Mouse (Mus musculus) mouse trophoblast stem cell (cell line): ENCODE data around the gene Zxdc.

Experiments
- in situ Hi-C, 2 experiments: fragments of 300-500 bp; cut with MseI, MboI; formaldehyde crosslinking; loops; 2 replicates in 1 of 2; 3 replicates in 1 of 2; pipeline ENCODE4 v1.15.1; 2025

Gene Zxdc

DNA sequence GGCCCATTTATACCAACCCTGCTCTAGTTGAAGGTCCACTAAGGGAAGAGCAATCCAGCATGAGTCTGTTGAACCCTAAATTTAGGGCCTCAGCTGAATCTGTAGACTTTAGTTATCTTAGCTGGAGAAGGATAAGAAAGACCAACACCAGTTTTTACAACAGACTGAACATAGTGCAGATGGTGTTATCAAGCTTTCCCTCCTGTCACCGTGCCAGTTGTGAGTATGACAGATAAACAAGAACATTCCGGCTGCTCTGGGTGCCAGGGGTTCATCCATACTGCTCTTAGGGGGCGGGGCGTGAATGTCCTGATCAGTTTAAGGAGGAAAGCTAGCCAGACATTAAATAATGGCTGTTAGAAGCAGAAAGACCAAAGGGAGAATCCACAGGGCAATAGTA, 5.4 kb downstream of the Zxdc start:
- in situ Hi-C loops, result no loop called here

DNA sequence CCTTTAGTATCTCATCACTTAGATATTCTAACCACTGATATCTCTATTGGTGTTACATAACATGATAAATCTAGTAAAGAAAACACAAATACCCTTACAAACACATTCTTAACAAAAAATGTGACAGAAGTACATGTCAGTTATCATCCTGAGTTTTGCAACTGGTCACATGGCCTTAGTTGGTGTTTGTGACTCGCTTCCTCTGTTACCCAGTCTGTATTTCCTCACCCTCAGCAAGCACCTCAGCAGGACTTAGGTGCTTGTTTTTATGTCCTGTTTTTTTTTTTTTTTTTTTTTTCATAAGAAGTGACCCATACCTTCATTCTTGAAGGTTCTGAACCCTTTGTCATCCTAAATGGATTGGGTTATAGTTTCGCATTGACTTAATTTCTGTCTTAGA, 8.4 kb downstream of the Zxdc start:
- in situ Hi-C loops, result no loop called here

DNA sequence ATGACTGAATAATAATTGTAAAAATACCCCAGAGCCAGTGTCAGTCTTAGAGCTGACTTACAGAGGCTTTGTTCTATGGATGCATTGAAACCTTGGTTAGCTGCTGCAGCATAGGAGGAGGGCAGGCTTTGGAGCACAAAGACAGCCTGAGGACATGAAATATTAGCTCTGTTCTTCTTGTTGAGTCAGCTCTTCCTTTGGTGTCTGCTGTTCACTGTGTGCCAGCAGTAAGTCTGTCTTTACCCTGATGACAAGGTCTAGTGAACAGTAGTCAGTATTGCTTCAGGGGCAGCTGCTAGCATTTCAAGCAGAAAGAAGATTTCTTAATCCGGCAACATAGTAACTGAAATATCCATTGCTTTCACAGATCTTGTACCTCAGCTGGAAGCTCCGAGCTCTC, 12.2 kb downstream of the Zxdc start:
- in situ Hi-C loops, result no loop called here

DNA sequence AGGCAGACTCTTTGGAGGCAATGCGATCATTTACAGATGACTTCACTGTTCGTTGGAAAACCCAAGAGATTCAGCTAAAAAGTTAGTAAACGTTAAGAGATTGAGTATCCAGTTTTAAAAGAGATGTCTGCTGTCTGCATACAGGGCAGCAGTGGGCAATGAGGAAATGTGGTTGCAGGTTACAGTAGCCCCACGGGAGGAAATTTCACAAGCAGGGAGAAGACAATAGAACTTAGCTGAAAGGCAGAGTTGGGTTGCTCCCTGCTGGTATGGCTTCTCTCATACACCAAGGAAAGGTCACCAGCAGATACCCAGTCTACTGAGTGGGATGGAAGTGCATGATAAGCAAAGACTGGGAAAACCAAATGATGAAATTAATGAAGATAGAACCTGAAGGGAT, 21.3 kb downstream of the Zxdc start:
- in situ Hi-C loops, result no loop called here

DNA sequence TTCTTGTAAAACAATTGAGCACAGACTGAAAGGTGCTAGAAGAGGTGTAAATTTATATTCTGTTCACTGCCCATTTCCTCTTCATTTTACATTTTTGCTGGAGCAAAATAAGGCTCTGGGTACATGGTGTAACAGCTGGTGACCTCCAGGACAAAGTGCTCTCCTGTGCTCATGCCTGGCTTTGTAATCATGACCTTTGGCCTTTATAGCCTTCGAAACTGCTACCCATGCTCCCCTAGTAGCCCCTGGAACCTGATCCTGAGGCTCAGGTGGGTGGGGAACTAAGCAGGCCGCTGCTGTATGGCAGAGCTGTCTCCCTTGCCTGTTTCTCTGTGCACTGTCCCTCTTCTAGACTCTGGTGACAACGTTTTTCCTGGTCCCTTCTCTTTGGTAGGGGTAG, 24.7 kb downstream of the Zxdc start:
- in situ Hi-C loops, result no loop called here

DNA sequence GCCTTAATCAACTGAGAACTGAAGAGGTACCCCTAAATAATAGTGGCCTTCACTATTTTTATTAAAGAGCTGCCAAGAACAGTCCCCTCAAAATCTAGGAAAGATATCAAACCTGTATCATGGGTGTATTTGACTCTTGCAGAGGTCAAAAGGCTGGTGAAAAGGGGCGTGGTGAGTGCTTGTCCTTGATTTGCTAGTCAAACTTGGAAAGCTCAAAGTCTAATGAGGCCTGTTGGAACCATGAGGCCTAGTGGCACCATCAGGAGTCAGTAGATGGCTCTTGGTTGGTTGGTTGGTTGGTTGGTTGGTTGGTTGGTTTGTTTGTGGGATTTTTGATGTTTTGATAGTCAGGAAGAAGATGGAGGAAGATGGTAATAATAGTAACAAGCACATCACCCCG, 26.5 kb downstream of the Zxdc start:
- in situ Hi-C loops, result no loop called here

DNA sequence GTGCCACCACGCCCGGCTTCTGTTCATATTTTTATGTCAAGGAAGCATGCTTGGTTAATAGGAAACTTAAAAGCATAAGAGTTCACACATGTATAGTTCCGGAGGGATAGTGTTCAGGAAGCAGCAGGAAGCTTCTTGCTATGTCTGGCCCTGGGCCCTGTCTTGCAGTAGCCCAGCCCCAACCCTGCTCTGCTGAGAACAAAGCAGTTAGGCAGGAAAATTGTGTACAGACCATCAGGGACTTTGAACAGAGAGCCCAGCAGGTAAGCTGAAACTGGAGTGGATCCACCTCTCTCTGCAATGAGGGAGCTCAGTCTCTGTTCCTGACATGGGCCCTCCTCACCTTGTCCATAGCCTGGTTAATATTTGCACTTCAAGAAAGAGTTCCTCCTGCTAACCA, 28.0 kb downstream of the Zxdc start:
- in situ Hi-C loops, result no loop called here

DNA sequence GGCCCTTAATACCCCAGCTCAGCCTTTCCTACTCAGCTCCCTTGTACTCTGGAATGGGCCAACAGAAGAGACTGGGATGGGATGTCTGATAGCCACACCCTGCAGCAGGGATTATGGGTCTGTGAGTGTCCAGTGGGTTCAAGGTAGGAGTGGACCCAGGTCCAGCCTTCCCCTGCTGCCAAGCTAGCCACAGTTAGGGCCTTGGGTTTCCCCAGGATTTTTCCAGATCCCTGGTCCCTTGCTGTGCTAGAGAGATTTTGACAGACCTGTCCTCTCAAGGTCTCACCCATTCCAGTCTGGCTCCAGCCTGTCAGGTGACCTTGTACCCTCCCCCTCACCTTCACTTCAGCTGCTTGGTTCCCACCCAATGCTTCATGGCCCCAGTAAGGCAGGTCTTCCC, 39.3 kb downstream of the Zxdc start:
- in situ Hi-C loops, result no loop called here

DNA sequence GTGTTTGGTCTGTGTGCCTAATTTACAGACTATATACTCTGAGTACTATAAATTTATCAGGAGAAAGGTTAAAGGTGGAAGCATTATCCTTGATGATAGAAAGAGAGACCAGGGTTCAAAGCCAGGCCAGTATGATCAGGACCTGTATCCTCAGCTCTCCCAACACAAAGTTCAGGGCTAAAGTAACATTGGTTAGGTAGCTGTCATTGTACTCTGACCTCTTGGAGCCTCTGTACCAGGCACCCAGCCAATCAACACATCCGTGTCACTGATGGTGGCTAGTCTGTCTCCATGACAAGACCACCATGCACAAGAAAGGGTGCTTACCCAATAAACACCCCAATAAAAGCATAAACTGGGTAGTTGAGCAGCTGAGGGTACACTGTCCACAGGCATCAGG, 41.7 kb downstream of the Zxdc start:
- in situ Hi-C loops, result no loop called here

DNA sequence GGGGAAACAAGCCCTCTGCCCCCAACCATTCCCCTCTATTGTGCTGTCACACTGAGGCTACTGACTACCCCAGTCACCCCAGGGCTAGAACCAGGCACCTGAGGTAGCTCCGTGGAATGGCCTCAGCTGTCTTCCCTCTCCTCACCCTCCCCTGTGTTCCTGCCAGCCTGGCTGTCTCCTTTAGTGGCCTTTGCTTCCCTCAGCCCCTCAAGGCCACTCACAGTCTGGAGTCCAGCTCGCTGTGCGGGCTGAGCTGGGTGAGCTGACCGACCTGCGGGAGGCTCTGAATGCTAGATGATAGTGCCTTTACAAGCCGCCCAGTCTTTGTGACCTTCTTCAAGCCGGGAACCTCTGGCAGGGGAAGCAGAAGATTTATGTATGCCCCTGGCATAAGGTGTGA, 42.6 kb downstream of the Zxdc start:
- in situ Hi-C loops, result no loop called here

DNA sequence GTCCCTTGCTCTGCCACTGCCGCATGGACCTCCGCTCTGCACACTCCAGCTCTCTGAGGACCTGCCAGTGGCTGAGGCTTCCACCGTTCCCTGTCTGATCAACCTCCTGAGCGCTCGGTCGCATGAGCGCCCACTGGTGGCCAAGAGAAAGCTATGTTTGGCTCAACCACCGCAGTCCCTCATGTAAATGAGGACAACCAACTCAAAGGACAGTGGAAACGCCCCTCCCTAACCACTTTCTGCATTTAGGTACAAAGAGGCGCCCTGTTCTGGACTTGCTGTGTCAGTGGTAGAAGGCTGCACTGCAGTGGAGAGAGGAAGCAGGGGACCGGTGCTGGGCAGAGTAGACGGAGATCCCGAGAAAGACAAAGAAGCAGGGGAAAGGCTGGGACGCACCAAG, 53.3 kb downstream of the Zxdc start:
- in situ Hi-C loops, result no loop called here

DNA sequence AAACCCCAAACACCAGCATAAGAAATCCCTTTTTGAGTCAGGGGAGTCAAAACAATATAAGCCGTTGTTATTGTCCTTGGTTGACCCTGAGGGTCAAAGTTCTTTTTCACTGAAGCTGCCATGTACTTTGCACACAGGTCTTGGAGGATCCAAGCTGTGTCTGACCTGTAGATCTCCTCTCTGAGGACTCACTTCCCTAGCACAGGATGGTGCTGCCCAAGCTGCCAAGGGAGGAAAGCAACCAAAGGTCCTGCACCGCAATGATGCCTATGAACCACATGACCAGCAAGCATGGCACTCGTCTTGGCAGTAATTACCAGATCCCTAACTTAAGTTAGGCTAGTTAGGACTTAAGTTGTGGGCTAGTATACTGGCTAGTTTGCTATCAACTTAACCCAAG, 56.1 kb downstream of the Zxdc start:
- in situ Hi-C loops, result no loop called here

DNA sequence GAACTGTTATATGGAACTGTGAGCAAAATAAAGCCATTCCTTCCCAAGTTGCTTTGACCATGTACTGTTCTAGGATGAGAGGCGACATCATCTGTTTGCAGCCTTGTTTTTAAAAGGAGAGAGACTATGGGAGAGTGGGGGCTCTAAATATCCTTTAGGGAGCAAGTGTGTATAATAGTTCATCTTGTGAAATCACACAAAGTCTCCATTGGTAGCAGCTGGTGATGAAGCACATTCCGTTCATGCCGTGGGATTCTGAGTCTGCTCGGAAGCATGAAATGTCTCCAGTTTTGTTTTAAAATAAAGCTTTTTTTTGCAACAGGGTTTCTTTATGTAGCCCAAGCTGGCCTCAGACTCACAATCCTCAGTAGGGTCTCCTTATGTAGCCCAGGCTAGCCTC, 56.7 kb downstream of the Zxdc start:
- in situ Hi-C loops, result no loop called here

DNA sequence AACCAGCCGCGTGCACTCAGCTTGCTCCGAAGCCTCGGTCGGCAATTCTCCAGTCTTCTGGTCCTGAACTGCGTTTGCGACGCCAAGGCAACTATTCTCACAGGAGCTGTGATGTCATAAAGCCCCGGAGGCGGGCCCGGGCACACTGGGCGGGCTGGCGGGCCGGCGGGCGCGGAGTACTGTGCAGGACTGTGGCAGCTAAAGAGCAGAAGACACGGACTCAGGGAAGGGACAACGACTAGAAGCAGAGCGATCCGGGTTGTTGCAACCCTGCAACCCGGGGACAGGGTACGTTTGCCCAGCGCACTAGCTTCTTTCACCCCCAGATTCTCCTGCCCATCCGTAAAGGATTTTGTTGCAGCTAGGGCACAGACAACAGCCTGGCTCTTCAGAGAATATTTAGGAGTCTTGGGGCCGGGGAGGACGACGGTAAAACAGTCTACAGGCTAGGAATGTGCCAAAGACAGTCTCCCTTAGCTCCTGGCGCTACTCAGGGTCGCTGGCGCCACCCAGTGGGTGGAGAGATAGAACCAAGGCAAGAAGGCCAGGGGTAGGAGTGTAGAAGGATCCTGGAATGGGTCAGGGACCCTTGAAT, 59.2 kb downstream of the Zxdc start, which contains the start of gene Cfap100:
Cfap100 (minus strand) TSS at position 418 of the 595 bp plus-strand sequence.
- in situ Hi-C loops, result no loop called here

DNA sequence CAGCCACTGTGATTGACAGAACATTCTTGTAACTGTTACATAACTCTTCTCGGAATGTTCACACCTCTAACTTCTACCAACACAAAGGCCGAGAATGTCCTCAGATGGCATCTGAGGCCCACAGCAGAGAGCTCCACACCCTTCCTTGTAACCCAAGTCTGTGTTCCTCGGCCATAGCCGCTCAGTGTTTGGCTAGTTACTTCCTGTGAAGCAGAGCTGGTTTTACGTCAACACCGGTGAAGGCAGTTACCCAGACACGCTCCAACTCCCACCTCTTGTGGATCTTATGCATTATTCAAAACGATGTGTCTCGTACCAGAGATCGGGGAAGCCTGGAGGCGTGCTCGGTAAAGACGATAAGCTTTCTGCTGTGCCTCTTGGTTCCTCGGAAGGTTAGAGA, 60.6 kb downstream of the Zxdc start:
- in situ Hi-C loops, result no loop called here

DNA sequence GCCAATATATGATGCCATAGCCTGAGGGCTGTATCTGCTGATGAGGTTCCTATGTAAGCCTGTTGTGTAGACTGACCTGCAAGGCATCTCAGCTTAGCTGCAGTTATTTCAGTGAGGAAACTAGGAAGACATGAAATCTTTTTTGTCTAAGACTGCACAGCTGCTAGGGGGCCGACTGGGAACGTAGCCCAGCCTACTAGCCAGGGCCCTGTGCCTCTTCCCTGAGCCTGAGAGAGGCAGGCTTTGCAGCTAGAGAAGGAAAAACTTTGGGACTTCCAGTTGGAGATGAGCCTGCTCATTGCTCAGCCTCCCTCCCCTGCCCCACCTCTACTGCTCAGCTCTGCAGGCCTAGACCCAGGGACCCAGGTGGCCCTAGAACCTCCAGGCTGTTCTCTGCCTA, 62.2 kb downstream of the Zxdc start:
- in situ Hi-C loops, result no loop called here

DNA sequence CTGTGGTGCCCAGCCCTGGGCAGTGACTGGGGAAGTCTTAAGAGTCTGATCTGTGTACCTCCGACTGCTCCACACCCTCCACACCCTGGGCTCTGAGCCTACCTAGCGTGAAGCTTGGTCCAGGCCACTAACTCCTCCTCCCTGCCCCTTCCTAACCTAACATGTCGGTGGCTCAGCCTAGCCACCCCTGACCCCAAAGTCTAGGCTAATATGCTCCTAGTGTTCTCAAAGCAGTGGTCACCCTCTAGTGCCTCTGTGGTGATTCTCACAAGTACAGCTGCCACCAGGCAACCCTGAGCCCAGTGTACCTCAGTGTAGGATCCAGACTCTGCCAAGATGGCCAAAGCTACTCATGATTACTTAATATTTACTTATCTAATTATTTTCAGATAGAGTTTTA, 65.4 kb downstream of the Zxdc start:
- in situ Hi-C loops, result no loop called here

DNA sequence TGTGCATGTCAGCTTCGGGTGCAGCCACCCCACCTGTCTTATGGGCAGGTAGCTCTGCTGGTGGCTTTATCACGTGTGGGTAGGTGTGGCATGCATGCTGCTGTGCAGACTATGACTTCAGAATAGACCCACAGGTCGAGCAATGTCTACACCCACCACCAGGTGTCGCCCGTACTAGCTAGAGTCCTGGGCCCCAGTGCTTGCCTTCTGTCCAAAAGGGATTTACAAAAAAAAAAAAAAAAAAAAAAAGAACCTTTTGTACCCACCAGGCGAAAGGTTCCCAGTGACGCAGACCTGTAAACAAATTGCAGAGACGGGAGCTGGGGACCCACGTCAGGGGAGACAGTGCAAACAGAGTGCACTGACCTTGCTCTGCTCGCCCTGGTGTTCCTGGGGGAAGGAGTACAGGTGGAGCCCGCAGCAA, 65.9 kb downstream of the Zxdc start:
- in situ Hi-C loops, result no loop called here

DNA sequence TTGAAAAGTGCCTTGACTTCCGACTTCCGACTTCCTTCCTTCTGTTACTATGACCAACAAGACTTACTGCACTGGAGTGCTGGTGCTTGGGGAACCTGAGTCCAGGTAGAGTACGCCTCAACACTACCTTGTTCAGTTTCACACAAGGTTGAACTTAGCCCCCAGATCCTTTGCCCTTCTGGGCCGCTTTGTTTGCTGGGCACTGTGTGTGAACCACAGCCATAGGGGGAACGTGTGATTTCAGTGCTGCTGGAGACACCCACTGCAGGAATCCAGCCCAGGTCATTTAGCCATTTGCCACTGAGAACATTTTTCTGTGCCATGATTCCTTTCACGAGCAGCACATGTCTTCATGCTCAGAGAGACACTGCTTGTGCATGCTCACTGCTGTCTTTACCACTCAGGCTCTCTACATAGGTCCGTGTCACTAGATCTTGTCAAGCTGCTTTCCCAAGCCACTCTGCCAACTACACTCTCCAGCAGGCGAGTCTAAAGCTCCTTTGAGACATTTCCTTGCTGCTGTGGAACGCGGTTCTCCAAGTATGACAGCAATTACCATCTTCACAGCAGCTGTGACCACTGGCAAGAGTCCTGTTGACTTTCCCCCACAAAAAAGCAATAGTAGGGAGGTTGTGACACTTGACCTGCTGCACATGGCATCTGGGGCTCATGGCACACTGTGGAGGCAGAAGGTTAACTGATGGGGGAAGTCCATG, 67.1 kb downstream of the Zxdc start:
- in situ Hi-C loops, result no loop called here

DNA sequence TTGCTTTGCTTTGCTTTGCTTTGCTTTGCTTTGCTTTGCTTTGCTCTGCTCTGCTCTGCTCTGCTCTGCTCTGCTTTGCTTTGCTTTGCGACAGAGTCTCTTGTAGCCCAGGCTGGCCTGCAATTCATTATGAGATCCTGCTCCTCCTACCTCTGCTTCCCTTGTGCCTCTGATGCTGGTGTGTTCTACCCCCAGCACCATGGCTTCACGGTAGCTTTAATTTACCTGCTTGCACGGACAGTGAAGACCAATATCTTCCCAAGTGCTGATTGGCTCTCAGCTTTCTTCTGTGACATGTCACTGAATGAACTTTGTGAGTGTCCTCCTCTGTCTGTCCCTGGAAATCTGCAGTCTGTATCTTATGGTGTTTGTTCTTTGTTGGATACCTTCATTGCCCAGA, 67.7 kb downstream of the Zxdc start:
- in situ Hi-C loops, result no loop called here

DNA sequence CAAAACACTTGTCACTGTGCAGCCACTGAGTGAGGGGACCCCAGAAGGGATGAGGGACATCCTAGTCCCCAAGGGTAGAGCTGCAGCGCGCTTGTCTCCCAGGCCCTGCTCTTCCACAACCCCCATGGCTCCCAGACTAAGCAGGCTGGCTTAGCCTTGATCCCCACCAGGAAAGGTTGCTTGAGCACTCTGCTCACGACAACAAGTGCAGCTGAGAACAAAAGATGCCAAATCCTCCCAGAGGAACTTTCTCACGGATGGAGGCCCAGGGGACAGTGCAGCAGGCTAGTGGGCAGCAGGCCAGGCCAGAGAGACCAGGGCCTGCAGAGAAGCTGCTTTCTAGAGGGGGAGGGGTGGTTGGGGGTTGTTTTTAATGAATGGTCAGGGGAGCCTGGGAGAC, 77.6 kb downstream of the Zxdc start:
- in situ Hi-C loops, result no loop called here

DNA sequence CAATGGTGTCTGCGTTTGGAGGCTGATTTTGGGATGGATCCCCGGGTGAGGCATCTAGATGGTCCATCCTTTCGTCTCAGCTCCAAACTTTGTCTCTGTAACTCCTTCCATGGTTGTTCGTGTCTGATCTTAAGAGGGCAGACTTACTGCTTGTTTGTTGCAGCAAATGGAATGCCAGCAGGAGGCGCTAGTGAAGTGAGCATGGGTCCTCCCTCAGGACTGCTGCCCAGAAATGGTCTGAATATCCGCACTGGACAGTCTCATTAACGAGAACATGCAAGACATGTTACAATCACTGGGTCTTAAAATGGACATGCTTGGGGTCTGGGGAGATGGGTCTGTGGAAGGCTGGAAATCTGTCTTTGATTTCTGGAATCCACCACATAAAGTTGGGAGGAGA, 80.9 kb downstream of the Zxdc start:
- in situ Hi-C loops, result loop anchor here (10.0 kb wide), 1 partner anchor 65 kb away; no protein-coding TSS in a partner anchor

DNA sequence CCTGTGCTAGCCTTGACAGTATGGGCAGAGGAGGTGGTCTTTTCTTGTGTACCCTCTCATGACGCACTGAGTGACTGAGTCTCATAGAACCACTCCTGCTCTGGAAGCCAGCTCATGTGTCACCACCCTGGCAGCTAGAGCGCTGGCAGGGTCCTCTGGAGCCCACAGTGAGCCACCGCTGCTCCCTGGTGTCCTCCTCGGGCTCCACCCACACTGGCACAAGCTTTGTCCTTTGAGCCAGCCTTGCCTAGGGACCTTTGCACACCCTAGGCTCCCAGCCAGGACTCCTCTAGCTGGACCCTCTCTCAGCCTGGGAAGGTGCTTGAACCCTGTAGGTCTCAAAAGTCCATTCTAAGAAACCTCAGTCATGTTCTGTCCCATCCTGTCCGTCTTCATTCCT, 81.4 kb downstream of the Zxdc start:
- in situ Hi-C loops, result loop anchor here (10.0 kb wide), 1 partner anchor 64 kb away; no protein-coding TSS in a partner anchor

DNA sequence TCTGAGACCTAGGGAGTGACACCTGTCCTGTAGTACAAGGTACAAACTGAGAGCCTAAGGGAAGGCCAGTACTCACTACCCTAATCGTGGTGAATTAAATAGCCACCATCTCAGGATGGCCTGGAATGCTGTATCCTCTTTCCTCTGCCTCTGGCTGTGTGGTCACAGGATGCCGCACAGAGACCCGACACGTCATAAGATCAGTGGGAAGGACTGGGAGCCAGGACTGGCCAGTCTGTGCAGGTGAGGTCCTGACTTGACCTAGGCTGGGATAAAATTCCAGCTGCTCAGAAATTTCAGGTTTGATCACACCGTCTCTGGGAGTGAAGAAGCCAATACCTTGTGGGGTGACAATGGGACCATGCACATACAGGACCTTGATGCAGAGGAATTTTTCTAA, 82.2 kb downstream of the Zxdc start:
- in situ Hi-C loops, result loop anchor here (10.0 kb wide), 1 partner anchor 63 kb away; no protein-coding TSS in a partner anchor
